Mouse (Mus musculus): ENCODE results near the gene Lag3.
"Not testable (repeated sequence)": the region's sequence is repeated elsewhere in the genome, so short reads cannot be mapped to it uniquely, and the experiment has no call there.

The Lag3 gene

GRCm38 (mm10) chr6:124900801-124901480 is 10.6 kb downstream of the Lag3 start:
- DNase-seq (ENCODE audit: low spot score in 2 of 2), result peak in 1 of 2 experiments; percentile 52

- DNase-seq (ENCODE audit: low spot score in 2 of 2), result no peak
Observed at GRCm38 (mm10) chr6:124900056-124900800, 11.3 kb downstream of the Lag3 start.

GRCm38 (mm10) chr6:124898359-124898758 is 13.1 kb downstream of the Lag3 start:
- DNase-seq (ENCODE audit: low spot score in 2 of 2), result no peak

- DNase-seq (ENCODE audit: low spot score in 2 of 2), result not testable (repeated sequence)
Observed at GRCm38 (mm10) chr6:124894113-124894512, 17.4 kb downstream of the Lag3 start.

- DNase-seq (ENCODE audit: low spot score in 2 of 2), result no peak
Observed at GRCm38 (mm10) chr6:124890997-124891396, 20.5 kb downstream of the Lag3 start.

GRCm38 (mm10) chr6:124888555-124889125 is 22.9 kb downstream of the Lag3 start:
- DNase-seq (ENCODE audit: low spot score in 2 of 2), result no peak

- no peak for DNase-seq (ENCODE audit: low spot score in 2 of 2)
Observed at GRCm38 (mm10) chr6:124887986-124888385, 23.5 kb downstream of the Lag3 start, which contains the start of gene Cd4. Gene Cd4 (minus strand): TSS chr6:124888221.

GRCm38 (mm10) chr6:124885956-124886381 is 25.5 kb downstream of the Lag3 start:
- DNase-seq (ENCODE audit: low spot score in 2 of 2), result no peak

- no peak for DNase-seq (ENCODE audit: low spot score in 2 of 2)
Observed at GRCm38 (mm10) chr6:124884714-124885500, 26.6 kb downstream of the Lag3 start.

- no peak for DNase-seq (ENCODE audit: low spot score in 2 of 2)
Observed at GRCm38 (mm10) chr6:124883351-124883750, 28.2 kb downstream of the Lag3 start.

GRCm38 (mm10) chr6:124881821-124882220 is 29.7 kb downstream of the Lag3 start:
- no peak for DNase-seq (ENCODE audit: low spot score in 2 of 2)

- no peak for DNase-seq (ENCODE audit: low spot score in 2 of 2)
Observed at GRCm38 (mm10) chr6:124879390-124879789, 32.1 kb downstream of the Lag3 start.

GRCm38 (mm10) chr6:124874348-124874747 is 37.2 kb downstream of the Lag3 start:
- DNase-seq (ENCODE audit: low spot score in 2 of 2), result no peak

GRCm38 (mm10) chr6:124866560-124866959 is 44.9 kb downstream of the Lag3 start:
- no peak for DNase-seq (ENCODE audit: low spot score in 2 of 2)

- no peak for DNase-seq (ENCODE audit: low spot score in 2 of 2)
Observed at GRCm38 (mm10) chr6:124865766-124866362, 45.6 kb downstream of the Lag3 start.

GRCm38 (mm10) chr6:124863658-124864298 is 47.7 kb downstream of the Lag3 start, which contains the start of gene Gpr162:
Gene Gpr162 (minus strand): TSS chr6:124863983.
- peak; percentile 71 to 84 for DNase-seq (ENCODE audit: low spot score in 2 of 2)

GRCm38 (mm10) chr6:124863125-124863657 is 48.3 kb downstream of the Lag3 start:
- DNase-seq (ENCODE audit: low spot score in 2 of 2), result no peak

- DNase-seq (ENCODE audit: low spot score in 2 of 2), result peak; percentile 37 to 49
Observed at GRCm38 (mm10) chr6:124862406-124863124, 48.9 kb downstream of the Lag3 start.

- peak in 1 of 2 experiments; percentile 17 for DNase-seq (ENCODE audit: low spot score in 2 of 2)
Observed at GRCm38 (mm10) chr6:124861802-124862201, 49.7 kb downstream of the Lag3 start.

GRCm38 (mm10) chr6:124861266-124861665 is 50.2 kb downstream of the Lag3 start:
- DNase-seq (ENCODE audit: low spot score in 2 of 2), result peak in 1 of 2 experiments; percentile 18

Data from frontal cortex, postnatal 10 days (tissue).